Mouse (Mus musculus) lung, embryonic 16.5 days (tissue): Measurements from ENCODE around the gene Aspscr1. TPM values are rescaled to one million over a fixed set of nuclear protein-coding genes. Genes with fewer than 3 reads are reported as not detected.

Source experiments
- ATAC-seq: fragments of 200-750 bp; cut with Nextera tagmentation; 2 replicates; pipeline ENCODE4 v1.8.0; 2017; ENCODE audit warnings: low read depth, mild to moderate bottlenecking, moderate library complexity
- H3K27ac ChIP-seq: fragments of 300-500 bp; sonication (generic); 2 replicates; pipeline ENCODE4 v1.5.1; 2014; ENCODE audit warnings: mild to moderate bottlenecking, control low read depth, low read length
- H3K27me3 ChIP-seq: fragments of 300-500 bp; sonication (generic); 2 replicates; pipeline ENCODE4 v1.6.1; 2014; ENCODE audit warnings: low read depth, low read length, mixed read lengths; ENCODE audit not compliant: control insufficient read depth, insufficient read depth
- H3K36me3 ChIP-seq: fragments of 300-500 bp; sonication (generic); 2 replicates; pipeline ENCODE4 v1.6.1; 2014; ENCODE audit warnings: low read length; ENCODE audit not compliant: control insufficient read depth, insufficient read depth
- H3K4me1 ChIP-seq: fragments of 300-500 bp; sonication (generic); replicated peaks from 2 replicates; pipeline ENCODE4 v1.6.1; 2014; ENCODE audit warnings: low read length, mixed read lengths; ENCODE audit not compliant: control insufficient read depth, insufficient read depth
- H3K4me2 ChIP-seq: fragments of 300-500 bp; sonication (generic); 2 replicates; pipeline ENCODE4 v1.6.1; 2014; ENCODE audit warnings: low read depth, low read length, control low read depth
- H3K4me3 ChIP-seq: fragments of 300-500 bp; sonication (generic); 2 replicates; pipeline ENCODE4 v1.5.1; 2014; ENCODE audit warnings: mild to moderate bottlenecking, low read length, control low read depth
- H3K9ac ChIP-seq: fragments of 300-500 bp; sonication (generic); 2 replicates; pipeline ENCODE4 v1.6.1; 2014; ENCODE audit warnings: low read length, control low read depth
- H3K9me3 ChIP-seq: fragments of 300-500 bp; sonication (generic); 2 replicates; pipeline ENCODE4 v1.6.1; 2016; ENCODE audit warnings: low read length; ENCODE audit not compliant: control insufficient read depth
- WGBS: fragments of 180-500 bp; shearing (Covaris S2); extraction: QIAGEN DNeasy Blood & Tissue Kit; methylation state at CpG from one replicate; pipeline ENCODE4 v1.1.7; 2014; 5-methylcytosine and 5-hydroxymethylcytosine counted together
- polyA plus RNA-seq: library from polyadenylated mRNA; unstranded; fragments of >200 nt; fragmentation: Nextera tagmentation; extraction: Ambion mirVana; gene quantifications from 2 replicates; pipeline ENCODE4 v1.2.1, GENCODE M21; 2015

The Aspscr1 gene
- polyA plus RNA-seq, 1 experiment from 2014 or later: 127 TPM

GRCm38 (mm10) chr11:120715131-120715530 lies 42.4 kb downstream of the Aspscr1 start:
- Histone ChIP-seq H3K9me3 (no peaks in the 10 kb centered on the region), H3K9ac (no peak overlapping the region), H3K4me1 (peaks cover 16% of the 10 kb centered on the region), H3K27ac (no peak overlapping the region), H3K36me3 (peaks cover 17% of the 10 kb centered on the region), H3K27me3 (no peaks in the 10 kb centered on the region), H3K4me3 (no peak overlapping the region), H3K4me2 (no peak overlapping the region)
- no peak for ATAC-seq
- WGBS: 90% methylated on average over 9 of the region's 9 CpGs

DNA sequence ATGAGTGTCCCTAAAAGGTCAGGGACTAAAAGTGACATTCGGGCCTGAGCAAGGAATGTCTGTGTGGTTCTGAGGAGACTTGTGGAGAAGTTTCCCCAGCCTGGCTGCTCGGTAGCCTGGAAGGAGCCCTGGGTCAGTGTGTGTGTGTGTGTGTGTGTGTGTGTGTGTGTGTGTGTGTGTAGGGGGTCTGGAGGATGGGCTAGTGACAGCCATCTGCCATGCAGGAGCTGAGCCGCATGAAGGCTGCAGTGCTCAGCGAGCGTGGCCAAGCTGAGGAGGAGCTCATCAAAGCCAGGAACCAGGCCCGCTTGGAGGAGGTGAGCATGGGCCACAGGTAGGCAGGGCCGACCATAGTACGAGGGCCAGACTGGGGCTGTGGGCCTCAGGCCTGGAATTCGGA lies 46.5 kb downstream of the Aspscr1 start:
- Histone ChIP-seq H3K36me3 (peaks cover 17% of the 10 kb centered on the region), H3K9ac (no peak overlapping the region), H3K4me3 (no peak overlapping the region), H3K27ac (no peak overlapping the region), H3K4me1 (peaks cover 25% of the 10 kb centered on the region), H3K9me3 (no peaks in the 10 kb centered on the region), H3K4me2 (no peak overlapping the region), H3K27me3 (peaks cover 4% of the 10 kb centered on the region)
- no peak for ATAC-seq
- 92% methylated on average over 9 of the region's 9 CpGs for WGBS

- Histone ChIP-seq H3K4me3 (no peak overlapping the region), H3K4me1 (peaks cover 19% of the 10 kb centered on the region), H3K27me3 (peaks cover 4% of the 10 kb centered on the region), H3K9ac (no peak overlapping the region), H3K9me3 (no peaks in the 10 kb centered on the region), H3K36me3 (peaks cover 17% of the 10 kb centered on the region), H3K4me2 (no peak overlapping the region), H3K27ac (no peak overlapping the region)
- no peak for ATAC-seq
- WGBS: 83% methylated on average over 13 of the region's 13 CpGs
These were observed 47.1 kb downstream of the Aspscr1 start for GRCm38 (mm10) chr11:120719841-120720376.

- ATAC-seq: peak; percentile 24
- Histone ChIP-seq H3K27ac (peak overlapping the region; percentile 49), H3K4me2 (peak overlapping the region; percentile 98), H3K4me1 (peaks cover 18% of the 10 kb centered on the region), H3K9me3 (no peaks in the 10 kb centered on the region), H3K36me3 (peaks cover 17% of the 10 kb centered on the region), H3K27me3 (peaks cover 4% of the 10 kb centered on the region), H3K4me3 (peak overlapping the region; percentile 67), H3K9ac (peak overlapping the region; percentile 76)
- 11% methylated on average over 17 of the region's 17 CpGs for WGBS
These were observed 47.7 kb downstream of the Aspscr1 start for GRCm38 (mm10) chr11:120720450-120720849.

DNA sequence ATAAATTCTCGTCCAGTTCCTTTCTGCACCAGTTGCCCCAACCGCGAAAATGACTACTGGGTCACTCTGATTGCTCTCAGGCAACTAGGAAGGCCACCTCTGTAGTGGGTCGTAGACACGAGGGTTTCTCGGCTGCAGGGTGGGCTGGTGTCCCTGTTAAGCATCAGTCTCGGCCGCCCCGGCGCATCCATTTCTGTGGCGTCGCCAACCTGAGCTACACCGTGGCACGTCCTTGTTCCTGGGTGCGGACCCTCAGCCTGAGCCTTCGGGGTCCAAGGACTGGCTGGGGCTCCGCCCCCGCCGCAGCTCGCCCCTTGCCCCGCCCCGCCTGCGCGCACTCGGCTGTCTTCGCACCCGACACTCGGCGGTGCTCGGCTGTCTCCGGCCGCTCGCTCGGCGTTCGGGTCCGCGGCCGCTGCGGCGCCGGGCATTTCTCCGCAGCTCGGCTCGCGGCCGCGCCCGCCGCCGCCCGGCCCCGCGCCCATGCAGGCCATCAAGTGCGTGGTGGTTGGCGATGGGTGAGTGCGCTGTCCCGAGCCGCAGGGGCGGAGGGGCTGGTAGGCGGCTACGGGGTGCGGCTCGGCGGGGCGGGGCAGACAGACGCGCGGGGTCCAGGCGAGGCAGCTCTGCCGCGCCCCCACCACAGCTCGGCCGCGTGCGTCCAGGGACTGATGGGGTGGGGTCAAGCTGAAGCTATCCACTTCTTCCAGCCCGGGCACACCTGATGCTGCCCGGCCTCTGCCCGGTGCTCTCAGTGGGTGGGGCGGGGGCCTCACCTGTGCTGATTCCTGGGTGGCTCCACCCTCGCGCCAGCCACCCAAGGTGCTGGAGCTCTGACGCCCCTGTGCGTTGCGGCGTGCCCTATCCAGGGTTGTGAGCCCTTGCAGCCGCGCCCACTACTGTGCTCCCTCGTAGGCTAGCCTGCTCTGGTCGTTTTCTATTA lies 48.6 kb downstream of the Aspscr1 start, which contains the start of gene Rac3:
Gene Rac3 (plus strand): TSS at position 347 of the 943 bp plus-strand sequence.
- Histone ChIP-seq H3K27me3 (peaks cover 4% of the 10 kb centered on the region), H3K4me1 (peaks cover 21% of the 10 kb centered on the region), H3K9ac (peak within 1 kb of the TSS; percentile 76), H3K36me3 (peaks cover 17% of the 10 kb centered on the region), H3K4me2 (peak within 1 kb of the TSS; percentile 98), H3K9me3 (no peaks in the 10 kb centered on the region), H3K27ac (peak within 1 kb of the TSS; percentile 66), H3K4me3 (peak within 1 kb of the TSS; percentile 67)
- under 1% methylated on average over 83 of the region's 90 CpGs for WGBS
- peak; percentile 80 for ATAC-seq

- peaks cover 4% of the 10 kb centered on the region for H3K27me3 ChIP-seq
- H3K4me2 ChIP-seq: peak overlapping the region; percentile 98
- peak overlapping the region; percentile 66 for H3K27ac ChIP-seq
- ATAC-seq: peak; percentile 6; the same call in 1 of the 2 replicates
- H3K4me1 ChIP-seq: peaks cover 26% of the 10 kb centered on the region
- H3K36me3 ChIP-seq: peaks cover 12% of the 10 kb centered on the region
- peak overlapping the region; percentile 76 for H3K9ac ChIP-seq
- H3K9me3 ChIP-seq: no peaks in the 10 kb centered on the region
- WGBS: 15% methylated on average over 21 of the region's 21 CpGs
- peak overlapping the region; percentile 67 for H3K4me3 ChIP-seq
These were observed 49.4 kb downstream of the Aspscr1 start for GRCm38 (mm10) chr11:120722067-120722630.

DNA sequence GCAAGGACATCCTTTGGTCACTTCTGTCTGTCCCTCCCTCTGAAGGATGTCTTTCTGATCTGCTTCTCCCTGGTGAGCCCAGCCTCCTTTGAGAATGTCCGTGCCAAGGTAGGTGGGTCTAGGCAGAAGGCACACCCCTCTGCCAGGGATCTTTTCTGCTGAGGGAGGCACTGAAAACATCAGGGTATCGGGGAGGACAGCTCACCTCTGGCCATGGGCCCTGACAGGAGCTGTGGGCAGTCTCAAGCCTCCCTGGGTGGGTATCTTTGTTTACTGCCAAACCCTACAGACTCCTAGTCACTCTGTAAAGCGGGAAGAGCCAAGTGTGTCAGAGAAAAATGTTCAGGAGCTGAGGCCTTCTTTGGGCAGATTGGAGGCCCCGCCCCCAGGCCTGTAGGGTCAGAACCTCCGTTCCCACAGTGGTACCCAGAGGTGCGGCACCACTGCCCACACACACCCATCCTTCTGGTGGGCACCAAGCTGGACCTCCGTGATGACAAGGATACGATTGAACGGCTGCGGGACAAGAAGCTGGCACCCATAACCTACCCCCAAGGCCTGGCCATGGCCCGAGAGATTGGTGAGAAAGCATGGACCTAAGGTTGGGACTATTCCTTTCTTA lies 50.1 kb downstream of the Aspscr1 start:
- ATAC-seq: no peak
- WGBS: 86% methylated on average over 11 of the region's 11 CpGs
- H3K27ac ChIP-seq: no peak overlapping the region
- peak overlapping the region; percentile 67; the same call in 1 of the 2 replicates for H3K4me3 ChIP-seq
- peaks cover 7% of the 10 kb centered on the region for H3K36me3 ChIP-seq
- H3K9me3 ChIP-seq: no peaks in the 10 kb centered on the region
- H3K27me3 ChIP-seq: peaks cover 4% of the 10 kb centered on the region
- no peak overlapping the region for H3K9ac ChIP-seq
- H3K4me2 ChIP-seq: peak overlapping the region; percentile 98; the same call in 1 of the 2 replicates
- peaks cover 26% of the 10 kb centered on the region for H3K4me1 ChIP-seq

GRCm38 (mm10) chr11:120723509-120723908 lies 50.7 kb downstream of the Aspscr1 start:
- Histone ChIP-seq H3K4me2 (no peak overlapping the region), H3K9ac (no peak overlapping the region; the same call in 1 of the 2 replicates), H3K4me3 (no peak overlapping the region), H3K36me3 (peaks cover 6% of the 10 kb centered on the region; the same call in 1 of the 2 replicates), H3K27ac (no peak overlapping the region), H3K4me1 (peaks cover 26% of the 10 kb centered on the region), H3K9me3 (no peaks in the 10 kb centered on the region), H3K27me3 (peaks cover 4% of the 10 kb centered on the region)
- WGBS: 82% methylated on average over 7 of the region's 7 CpGs
- no peak for ATAC-seq
